Mouse (Mus musculus): ENCODE measurements around the gene Pwwp2b. TPM values are rescaled to one million over a fixed set of nuclear protein-coding genes. Genes with fewer than 3 reads are reported as not detected.
A peak's percentile ranks its signal among the peaks of the same experiment; 100 is the strongest.

The Pwwp2b gene
- polyA plus RNA-seq, 1 experiment from 2014 or later, result 3.9 TPM

DNA sequence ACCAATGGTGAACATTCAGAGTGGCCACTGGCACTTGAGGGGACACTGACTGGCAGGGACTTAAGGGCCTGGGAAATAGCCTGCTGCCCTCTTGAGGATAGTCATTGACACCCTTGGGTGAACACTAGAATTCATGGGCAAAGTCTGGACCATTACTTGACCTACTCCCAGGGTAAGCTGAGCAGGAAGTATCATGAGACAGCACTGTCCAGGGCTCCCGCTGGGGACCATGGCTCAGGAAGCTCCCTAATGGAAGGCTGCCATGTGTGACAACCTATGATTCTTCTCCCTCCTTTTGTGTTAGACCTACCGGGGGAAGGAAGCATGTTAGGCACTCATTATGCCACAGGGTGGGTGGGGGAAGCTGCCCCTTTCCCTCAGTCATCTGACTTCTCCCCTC is 58.8 kb downstream of the Pwwp2b start:
- no peak overlapping the region for H3K4me2 ChIP-seq (replicated peaks)
- peaks cover 47% of the 10 kb centered on the region for H3K27me3 ChIP-seq
- peaks cover 10% of the 10 kb centered on the region for H3K4me1 ChIP-seq
- 74% methylated on average over 2 of the region's 2 CpGs for whole genome bisulfite sequencing
- H3K27ac ChIP-seq (replicated peaks), result no peak overlapping the region
- no peaks in the 10 kb centered on the region for H3K36me3 ChIP-seq
- no peak overlapping the region for H3K4me3 ChIP-seq
- no peak for ATAC-seq (ENCODE audit: low FRiP score, low read depth)
- H3K9me3 ChIP-seq, result no peaks in the 10 kb centered on the region
- H3K9ac ChIP-seq (replicated peaks), result no peak overlapping the region

DNA sequence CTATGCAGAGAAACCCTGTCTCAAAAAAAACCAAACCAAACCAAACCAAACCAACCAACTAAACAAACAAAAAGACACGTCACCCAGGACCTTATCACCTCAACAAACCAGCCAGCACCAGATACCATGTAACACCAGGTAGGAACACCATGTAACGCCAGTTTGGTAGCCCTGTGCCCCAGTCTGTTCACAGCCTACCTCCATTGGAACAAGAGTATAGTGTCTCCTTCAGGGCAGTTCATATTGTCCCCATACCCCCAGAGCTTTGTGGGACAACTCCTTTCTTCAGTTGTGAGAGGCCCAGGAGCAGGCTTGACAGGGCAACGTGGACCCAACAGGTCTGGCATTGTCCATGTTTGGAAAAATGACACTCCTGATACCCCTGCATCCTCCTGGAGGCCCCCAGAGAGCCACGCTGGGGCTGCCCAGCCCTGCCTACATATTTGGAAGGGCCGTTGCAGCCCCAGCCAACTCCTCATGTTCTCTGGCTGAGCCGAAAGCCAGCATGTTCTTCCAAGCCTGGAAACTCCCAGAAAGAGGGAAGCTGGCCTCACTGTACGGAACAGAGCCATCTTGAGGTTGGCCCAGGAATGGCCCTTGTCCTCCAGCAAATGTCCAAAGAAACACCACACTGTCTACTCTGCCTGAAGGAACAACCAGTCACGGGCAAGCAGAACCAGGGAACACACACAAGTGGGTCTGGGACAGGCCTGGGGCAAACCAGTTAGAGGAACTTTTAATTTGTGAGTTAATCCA is 60.0 kb downstream of the Pwwp2b start:
- Histone ChIP-seq H3K4me3 (no peak overlapping the region), H3K36me3 (no peaks in the 10 kb centered on the region), H3K27ac (replicated peaks) (no peak overlapping the region), H3K27me3 (peaks cover 49% of the 10 kb centered on the region), H3K9ac (replicated peaks) (no peak overlapping the region), H3K4me1 (peaks cover 15% of the 10 kb centered on the region), H3K4me2 (replicated peaks) (no peak overlapping the region), H3K9me3 (no peaks in the 10 kb centered on the region)
- no peak for ATAC-seq (ENCODE audit: low FRiP score, low read depth)
- WGBS, result 77% methylated on average over 8 of the region's 8 CpGs

DNA sequence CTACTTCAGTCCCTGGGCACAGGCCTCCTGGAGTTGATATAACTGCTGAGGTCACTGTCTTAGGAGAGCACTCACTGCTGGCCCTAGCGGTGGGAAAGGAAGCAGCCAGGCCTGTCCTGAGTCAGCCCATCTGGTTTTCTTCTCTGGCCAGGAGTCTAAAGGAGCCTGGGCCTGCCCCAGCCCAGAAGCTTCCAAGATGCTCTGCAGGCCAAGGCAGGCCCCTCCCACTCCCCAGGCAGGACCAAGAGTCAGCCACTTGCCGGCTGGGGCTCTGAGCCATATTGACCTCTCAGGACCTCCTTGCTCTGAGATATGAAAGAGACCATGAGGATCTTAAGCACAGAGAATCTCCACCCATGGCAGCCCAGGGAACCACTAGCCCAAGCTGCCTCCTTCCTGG is 60.8 kb downstream of the Pwwp2b start:
- Histone ChIP-seq H3K27ac (replicated peaks) (no peak overlapping the region), H3K4me1 (peaks cover 15% of the 10 kb centered on the region), H3K9me3 (no peaks in the 10 kb centered on the region), H3K4me2 (replicated peaks) (no peak overlapping the region), H3K9ac (replicated peaks) (no peak overlapping the region), H3K27me3 (peaks cover 45% of the 10 kb centered on the region), H3K36me3 (no peaks in the 10 kb centered on the region), H3K4me3 (no peak overlapping the region)
- no peak for ATAC-seq (ENCODE audit: low FRiP score, low read depth)
- WGBS, result 41% methylated on average over 2 of the region's 2 CpGs

- Histone ChIP-seq H3K4me2 (replicated peaks) (no peak overlapping the region), H3K36me3 (no peaks in the 10 kb centered on the region), H3K4me1 (peaks cover 15% of the 10 kb centered on the region), H3K9me3 (no peaks in the 10 kb centered on the region), H3K9ac (replicated peaks) (no peak overlapping the region), H3K4me3 (no peak overlapping the region), H3K27ac (replicated peaks) (no peak overlapping the region), H3K27me3 (peaks cover 35% of the 10 kb centered on the region)
- WGBS, result 45% methylated on average over 6 of the region's 6 CpGs
- peak; percentile 65 for ATAC-seq (ENCODE audit: low FRiP score, low read depth)
Observed at GRCm38 (mm10) chr7:139310487-139310951, 62.2 kb downstream of the Pwwp2b start.

DNA sequence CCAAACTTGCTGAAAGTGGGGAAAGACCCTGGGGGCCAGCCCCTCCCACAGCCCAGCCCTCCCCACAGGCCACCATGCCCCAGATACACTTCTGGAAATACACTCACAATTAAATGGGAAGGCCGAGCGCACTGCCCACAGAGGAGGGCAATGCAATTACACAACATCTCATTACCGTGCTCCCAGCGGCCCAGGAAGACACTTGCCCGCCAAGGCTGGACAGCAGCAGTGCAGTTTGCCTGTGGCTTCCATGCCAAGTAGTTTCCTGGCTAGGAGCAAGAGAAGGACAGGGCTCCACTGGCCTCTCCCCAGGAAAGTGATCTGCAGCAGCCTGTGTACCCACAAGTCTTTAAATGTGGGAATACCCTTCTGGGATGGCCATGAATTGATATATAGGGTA is 64.4 kb downstream of the Pwwp2b start:
- no peak for ATAC-seq (ENCODE audit: low FRiP score, low read depth)
- Histone ChIP-seq H3K9ac (replicated peaks) (no peak overlapping the region), H3K4me1 (peaks cover 22% of the 10 kb centered on the region), H3K27me3 (peaks cover 35% of the 10 kb centered on the region), H3K36me3 (no peaks in the 10 kb centered on the region), H3K4me2 (replicated peaks) (no peak overlapping the region), H3K27ac (replicated peaks) (no peak overlapping the region), H3K9me3 (no peaks in the 10 kb centered on the region), H3K4me3 (no peak overlapping the region)
- WGBS, result 86% methylated on average over 5 of the region's 5 CpGs

DNA sequence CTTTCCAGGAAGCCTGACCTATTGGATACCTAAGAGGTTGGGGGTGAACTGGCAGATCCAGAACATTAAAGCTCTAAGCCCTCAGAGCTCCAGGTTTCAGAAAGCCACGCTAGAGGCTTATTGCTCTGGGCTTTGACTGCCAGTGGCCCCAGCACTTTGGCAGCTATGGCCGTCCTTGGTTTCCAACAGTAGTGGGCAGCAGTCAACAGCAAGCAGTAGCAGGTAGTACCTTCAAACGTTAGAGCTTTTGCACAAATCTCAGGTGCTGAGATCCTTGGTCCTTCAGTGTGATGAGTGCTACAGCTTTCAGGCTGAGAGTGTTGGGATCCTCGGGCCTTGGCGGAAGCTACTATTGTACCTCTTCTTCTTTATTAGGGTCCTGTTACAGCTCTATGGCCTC is 65.1 kb downstream of the Pwwp2b start:
- no peak overlapping the region for H3K9ac ChIP-seq (replicated peaks)
- H3K4me2 ChIP-seq (replicated peaks), result no peak overlapping the region
- 80% methylated on average over 5 of the region's 5 CpGs for WGBS
- no peaks in the 10 kb centered on the region for H3K9me3 ChIP-seq
- no peak for ATAC-seq (ENCODE audit: low FRiP score, low read depth)
- peaks cover 30% of the 10 kb centered on the region for H3K27me3 ChIP-seq
- H3K4me1 ChIP-seq, result peaks cover 22% of the 10 kb centered on the region
- no peak overlapping the region for H3K4me3 ChIP-seq
- H3K36me3 ChIP-seq, result no peaks in the 10 kb centered on the region
- H3K27ac ChIP-seq (replicated peaks), result no peak overlapping the region

- H3K27me3 ChIP-seq, result peaks cover 22% of the 10 kb centered on the region
- H3K4me2 ChIP-seq (replicated peaks), result no peak overlapping the region
- no peak for ATAC-seq (ENCODE audit: low FRiP score, low read depth)
- H3K36me3 ChIP-seq, result no peaks in the 10 kb centered on the region
- no peak overlapping the region for H3K9ac ChIP-seq (replicated peaks)
- H3K4me3 ChIP-seq, result no peak overlapping the region
- peaks cover 27% of the 10 kb centered on the region for H3K4me1 ChIP-seq
- H3K27ac ChIP-seq (replicated peaks), result no peak overlapping the region
- H3K9me3 ChIP-seq, result no peaks in the 10 kb centered on the region
- 91% methylated on average over 3 of the region's 3 CpGs for WGBS
Observed at GRCm38 (mm10) chr7:139314716-139315115, 66.4 kb downstream of the Pwwp2b start.

GRCm38 (mm10) chr7:139319006-139319411 is 70.7 kb downstream of the Pwwp2b start:
- Histone ChIP-seq H3K36me3 (no peaks in the 10 kb centered on the region), H3K9me3 (no peaks in the 10 kb centered on the region), H3K27me3 (no peaks in the 10 kb centered on the region), H3K27ac (replicated peaks) (0 out of 2 replicates have a peak overlapping the region, but pooled peaks have one; percentile 20), H3K4me1 (peaks cover 14% of the 10 kb centered on the region), H3K4me3 (no peak overlapping the region), H3K4me2 (replicated peaks) (no peak overlapping the region), H3K9ac (replicated peaks) (no peak overlapping the region)
- peak; percentile 69; the same call in 1 of the 2 replicates for ATAC-seq (ENCODE audit: low FRiP score, low read depth)
- WGBS, result 24% methylated on average over 1 of the region's 1 CpGs

Other genes starting within 250 kb of the Pwwp2b start
- 212 and 220 TPM in 2 replicates for gene Dpysl4, start 162.5 kb upstream of the Pwwp2b start, polyA plus RNA-seq (2016; fragmentation: Nextera tagmentation; extraction: Ambion mirVana)
- 4.8 and 5.8 TPM in 2 replicates for gene Lrrc27, start 35.5 kb upstream of the Pwwp2b start, polyA plus RNA-seq (2016; fragmentation: Nextera tagmentation; extraction: Ambion mirVana)
- 0.66 and 1.0 TPM in 2 replicates for gene Stk32c, start 35.2 kb upstream of the Pwwp2b start, polyA plus RNA-seq (2016; fragmentation: Nextera tagmentation; extraction: Ambion mirVana)
- 22.5 and 24.8 TPM in 2 replicates for gene Inpp5a, start 140.6 kb downstream of the Pwwp2b start, polyA plus RNA-seq (2016; fragmentation: Nextera tagmentation; extraction: Ambion mirVana)